Mouse (Mus musculus): Measurements from ENCODE around the gene Agps.

GRCm38 (mm10) chr2:75930941-75931340, 99.0 kb downstream of the Agps start:
- TF ChIP-seq POLR2A (IDR thresholded peaks at IDR 0.05; ENCODE audit: extremely low read depth, insufficient read depth, low read length): no peak
- no peak for TF ChIP-seq CTCF (IDR thresholded peaks at IDR 0.05; ENCODE audit: extremely low read depth, insufficient read depth, low read length)

Measured in cortical plate, adult 2 months (tissue).